Mouse (Mus musculus): Measurements from ENCODE around the gene Gm10300. TPM values are rescaled to one million over a fixed set of nuclear protein-coding genes. Genes with fewer than 3 reads are reported as not detected.

Gm10300 gene
- total RNA-seq, 2 experiments from 2014 or later, result 0.10 TPM; not detected in 1

Other genes with a start within 250 kb of the Gm10300 start
- gene Ptpru, start 236.4 kb upstream of the Gm10300 start, total RNA-seq (2021), result 1 to 10 TPM; 2.0 to 3.0 TPM
- 10 to 100 TPM; 31.7 to 33.2 TPM for gene Mecr, start 231.2 kb upstream of the Gm10300 start, total RNA-seq (2021)
- 10 to 100 TPM; 53.6 to 53.7 TPM for gene Srsf4, start 201.1 kb upstream of the Gm10300 start, total RNA-seq (2021)
- gene Tmem200b, start 152.9 kb upstream of the Gm10300 start, total RNA-seq (2021), result 10 to 100 TPM; 11.3 to 14.4 TPM
- 100 to 1,000 TPM in 1 of 2 experiments, 10 to 100 TPM in 1; 86.0 to 131 TPM for gene Epb41, start 624 bp downstream of the Gm10300 start, total RNA-seq (2021)
- gene Oprd1, start 69.8 kb downstream of the Gm10300 start, total RNA-seq (2021), result under 1 TPM; 0.24 to 0.30 TPM
- gene Ythdf2, start 137.6 kb downstream of the Gm10300 start, total RNA-seq (2021), result 10 to 100 TPM; 40.0 to 42.4 TPM
- gene Gmeb1, start 186.9 kb downstream of the Gm10300 start, total RNA-seq (2021), result 10 to 100 TPM; 14.5 TPM
- gene Taf12, start 199.7 kb downstream of the Gm10300 start, total RNA-seq (2021), result 10 to 100 TPM; 21.8 to 28.0 TPM
- gene Rab42, start 228.7 kb downstream of the Gm10300 start, total RNA-seq (2021), result 1 to 10 TPM; 1.1 TPM

All from heart, postnatal 10 days (tissue).